Mouse (Mus musculus): ENCODE measurements around the gene 6030468B19Rik. TPM values are rescaled to one million over a fixed set of nuclear protein-coding genes. Genes with fewer than 3 reads are reported as not detected.
"Not testable (repeated sequence)": the region's sequence is repeated elsewhere in the genome, so short reads cannot be mapped to it uniquely, and the experiment has no call there.

The 6030468B19Rik gene
- polyA plus RNA-seq, 1 experiment from 2014 or later: 2.2 TPM

GRCm38 (mm10) chr11:117828149-117828887, 30.9 kb downstream of the 6030468B19Rik start:
- Histone ChIP-seq H3K4me1 (peaks cover 66% of the 10 kb centered on the region), H3K27ac (replicated peaks) (0 out of 2 replicates have a peak overlapping the region, but pooled peaks have one; percentile 35), H3K36me3 (peaks cover 10% of the 10 kb centered on the region), H3K4me3 (no peak overlapping the region), H3K9me3 (replicated peaks) (no peaks in the 10 kb centered on the region), H3K27me3 (ENCODE audit: low read depth, poor library complexity, severe bottlenecking) (no peaks in the 10 kb centered on the region)
- no peak for DNase-seq (ENCODE audit: low spot score)
- WGBS: 90% methylated on average over 18 of the region's 18 CpGs

GRCm38 (mm10) chr11:117828888-117829604, 31.6 kb downstream of the 6030468B19Rik start:
- Histone ChIP-seq H3K9me3 (replicated peaks) (no peaks in the 10 kb centered on the region), H3K4me1 (peaks cover 60% of the 10 kb centered on the region), H3K27me3 (ENCODE audit: low read depth, poor library complexity, severe bottlenecking) (no peaks in the 10 kb centered on the region), H3K36me3 (peaks cover 2% of the 10 kb centered on the region), H3K27ac (replicated peaks) (peak overlapping the region; percentile 35; the same call in 1 of the 2 replicates), H3K4me3 (no peak overlapping the region)
- DNase-seq (ENCODE audit: low spot score): no peak
- 59% methylated on average over 9 of the region's 9 CpGs for WGBS

DNA sequence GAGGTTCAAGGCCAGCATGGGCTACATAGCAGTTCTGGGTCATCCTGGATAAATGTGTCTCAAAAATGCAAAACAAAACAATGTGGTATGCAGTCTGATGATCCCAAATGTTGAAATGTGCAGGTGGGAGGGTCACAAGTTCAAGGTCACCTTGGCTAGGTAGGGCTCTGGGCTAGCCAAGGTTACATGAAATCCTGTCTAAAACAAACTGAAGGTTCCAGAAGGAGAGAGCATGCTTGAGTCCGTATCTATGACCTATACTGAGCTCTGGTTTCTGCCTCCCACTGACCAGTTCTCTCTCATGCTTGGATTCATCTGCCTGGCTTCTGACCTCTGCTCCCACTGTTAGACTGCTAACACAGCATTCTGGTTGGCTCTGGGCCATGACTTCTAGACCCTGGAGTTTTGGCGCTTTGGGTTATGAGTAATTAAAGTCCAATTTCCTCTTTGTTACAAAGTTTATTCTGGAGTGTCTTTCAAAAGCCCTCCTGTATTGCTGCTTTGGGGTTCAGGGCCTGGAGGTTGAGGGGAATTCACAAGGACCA, 32.3 kb downstream of the 6030468B19Rik start:
- Histone ChIP-seq H3K27me3 (ENCODE audit: low read depth, poor library complexity, severe bottlenecking) (no peaks in the 10 kb centered on the region), H3K27ac (replicated peaks) (no peak overlapping the region), H3K4me1 (peaks cover 53% of the 10 kb centered on the region), H3K4me3 (no peak overlapping the region), H3K36me3 (no peaks in the 10 kb centered on the region), H3K9me3 (replicated peaks) (no peaks in the 10 kb centered on the region)
- 85% methylated on average over 2 of the region's 2 CpGs for WGBS
- DNase-seq (ENCODE audit: low spot score): no peak

DNA sequence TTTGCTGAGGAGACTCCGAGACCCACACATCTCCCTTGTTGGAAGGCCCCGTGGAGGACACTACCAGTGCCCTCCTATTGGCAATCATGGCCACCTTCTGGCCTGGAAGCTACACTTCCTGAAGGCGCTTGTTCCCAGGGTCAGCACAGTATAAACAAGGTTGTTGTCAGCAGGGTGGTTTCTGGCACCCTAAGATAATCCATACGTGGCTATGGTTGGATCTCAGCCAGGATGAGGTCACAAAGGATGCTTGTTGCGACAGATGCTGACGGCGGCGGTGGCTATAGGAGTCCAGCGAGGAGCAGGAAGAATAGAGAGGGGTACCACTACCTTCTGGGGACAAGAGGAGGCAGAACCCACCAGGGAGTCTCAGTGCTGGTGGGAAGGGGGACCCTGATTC, 32.9 kb downstream of the 6030468B19Rik start:
- Histone ChIP-seq H3K36me3 (no peaks in the 10 kb centered on the region), H3K4me3 (no peak overlapping the region), H3K27ac (replicated peaks) (no peak overlapping the region), H3K9me3 (replicated peaks) (no peaks in the 10 kb centered on the region), H3K4me1 (peaks cover 47% of the 10 kb centered on the region), H3K27me3 (ENCODE audit: low read depth, poor library complexity, severe bottlenecking) (no peaks in the 10 kb centered on the region)
- no peak for DNase-seq (ENCODE audit: low spot score)
- 87% methylated on average over 9 of the region's 9 CpGs for WGBS

DNA sequence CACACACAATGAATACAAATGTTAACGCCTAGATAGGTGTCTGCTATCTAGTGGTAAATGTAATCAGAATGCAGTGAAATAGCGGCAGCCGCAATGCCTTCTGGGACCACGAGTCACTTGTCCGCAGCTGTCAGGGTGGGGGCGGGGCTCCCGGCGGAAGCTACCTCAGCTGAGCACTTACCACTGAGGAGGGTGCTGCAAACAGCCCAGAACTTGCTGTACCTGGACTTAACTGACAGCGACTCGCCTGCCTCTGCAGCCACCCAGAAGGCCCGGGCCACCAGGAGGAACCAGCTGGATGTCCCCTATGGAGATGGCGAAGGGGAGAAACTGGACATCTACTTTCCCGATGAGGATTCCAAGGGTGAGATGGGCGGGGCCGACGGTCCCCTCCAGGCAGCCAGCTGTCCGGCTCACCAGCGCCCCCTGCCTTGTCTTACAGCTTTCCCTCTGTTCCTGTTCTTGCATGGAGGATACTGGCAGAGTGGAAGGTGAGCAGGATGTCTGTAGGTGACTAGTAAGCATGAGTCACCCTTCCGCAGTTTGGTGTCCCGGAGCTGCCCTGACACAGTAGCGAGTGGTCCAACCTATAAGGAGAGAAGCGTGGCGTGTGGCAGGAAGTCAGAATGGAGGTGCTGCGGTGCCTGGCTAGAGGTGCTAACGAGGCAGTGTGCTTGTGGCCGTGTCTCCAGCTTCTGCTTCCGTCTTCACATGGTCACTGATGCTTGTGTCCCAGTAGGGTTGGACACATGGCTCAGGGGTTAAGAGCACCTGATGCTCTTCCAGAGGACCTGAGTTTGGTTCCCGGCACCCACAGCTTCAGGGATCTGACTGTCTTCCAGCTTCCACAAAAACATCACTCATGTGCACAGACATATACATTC, 34.9 kb downstream of the 6030468B19Rik start:
- peak overlapping the region; percentile 54 for H3K4me3 ChIP-seq
- H3K27me3 ChIP-seq (ENCODE audit: low read depth, poor library complexity, severe bottlenecking): no peaks in the 10 kb centered on the region
- peak overlapping the region; percentile 72 for H3K27ac ChIP-seq (replicated peaks)
- peak; percentile 86 for DNase-seq (ENCODE audit: low spot score)
- WGBS: 16% methylated on average over 28 of the region's 28 CpGs
- H3K9me3 ChIP-seq (replicated peaks): no peaks in the 10 kb centered on the region
- H3K4me1 ChIP-seq: peaks cover 32% of the 10 kb centered on the region
- H3K36me3 ChIP-seq: no peaks in the 10 kb centered on the region

- H3K27me3 ChIP-seq (ENCODE audit: low read depth, poor library complexity, severe bottlenecking); DNase-seq (ENCODE audit: low spot score); H3K36me3 ChIP-seq; H3K9me3 ChIP-seq (replicated peaks); H3K27ac ChIP-seq (replicated peaks); H3K4me3 ChIP-seq: not testable (repeated sequence)
- H3K4me1 ChIP-seq: peaks cover 25% of the 10 kb centered on the region
- WGBS: 77% methylated on average over 6 of the region's 6 CpGs
Observed at GRCm38 (mm10) chr11:117833509-117833908, 36.0 kb downstream of the 6030468B19Rik start.

DNA sequence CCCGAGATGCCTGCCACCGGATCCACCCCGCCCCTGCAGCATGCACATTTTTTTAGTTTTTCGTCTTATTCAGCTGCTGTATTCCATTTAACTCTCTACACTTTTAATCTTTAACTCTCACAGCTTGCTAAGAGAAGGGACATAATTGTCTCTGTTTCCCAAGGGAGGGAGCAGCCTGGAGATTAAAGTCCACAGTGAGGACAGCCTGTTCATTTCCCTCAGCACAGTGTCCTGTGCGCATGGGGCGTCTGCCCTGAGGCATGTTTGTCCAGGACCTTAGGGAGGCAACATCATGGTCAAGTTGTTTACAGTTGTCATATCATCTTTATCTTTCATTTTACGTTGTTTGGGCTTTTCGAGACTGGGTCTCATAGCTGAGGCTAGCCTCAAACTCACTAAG, 36.6 kb downstream of the 6030468B19Rik start:
- no peak overlapping the region for H3K4me3 ChIP-seq
- no peak for DNase-seq (ENCODE audit: low spot score)
- WGBS: 97% methylated on average over 8 of the region's 8 CpGs
- no peaks in the 10 kb centered on the region for H3K27me3 ChIP-seq (ENCODE audit: low read depth, poor library complexity, severe bottlenecking)
- no peak overlapping the region for H3K27ac ChIP-seq (replicated peaks)
- no peaks in the 10 kb centered on the region for H3K36me3 ChIP-seq
- no peaks in the 10 kb centered on the region for H3K9me3 ChIP-seq (replicated peaks)
- H3K4me1 ChIP-seq: peaks cover 20% of the 10 kb centered on the region

GRCm38 (mm10) chr11:117836306-117836705, 38.8 kb downstream of the 6030468B19Rik start:
- H3K36me3 ChIP-seq: no peaks in the 10 kb centered on the region
- no peak overlapping the region for H3K27ac ChIP-seq (replicated peaks)
- 29% methylated on average over 13 of the region's 13 CpGs for WGBS
- H3K4me3 ChIP-seq: peak overlapping the region; percentile 26; the same call in 1 of the 2 replicates
- H3K27me3 ChIP-seq (ENCODE audit: low read depth, poor library complexity, severe bottlenecking): no peaks in the 10 kb centered on the region
- H3K9me3 ChIP-seq (replicated peaks): no peaks in the 10 kb centered on the region
- peaks cover 17% of the 10 kb centered on the region for H3K4me1 ChIP-seq
- DNase-seq (ENCODE audit: low spot score): no peak

- Histone ChIP-seq H3K9me3 (replicated peaks) (no peaks in the 10 kb centered on the region), H3K4me3 (no peak overlapping the region), H3K4me1 (peaks cover 4% of the 10 kb centered on the region; the same call in 1 of the 2 replicates), H3K27me3 (ENCODE audit: low read depth, poor library complexity, severe bottlenecking) (no peaks in the 10 kb centered on the region), H3K27ac (replicated peaks) (no peak overlapping the region), H3K36me3 (no peaks in the 10 kb centered on the region)
- DNase-seq (ENCODE audit: low spot score): no peak
- WGBS: 78% methylated on average over 2 of the region's 2 CpGs
Observed at GRCm38 (mm10) chr11:117838572-117838971, 41.1 kb downstream of the 6030468B19Rik start.

DNA sequence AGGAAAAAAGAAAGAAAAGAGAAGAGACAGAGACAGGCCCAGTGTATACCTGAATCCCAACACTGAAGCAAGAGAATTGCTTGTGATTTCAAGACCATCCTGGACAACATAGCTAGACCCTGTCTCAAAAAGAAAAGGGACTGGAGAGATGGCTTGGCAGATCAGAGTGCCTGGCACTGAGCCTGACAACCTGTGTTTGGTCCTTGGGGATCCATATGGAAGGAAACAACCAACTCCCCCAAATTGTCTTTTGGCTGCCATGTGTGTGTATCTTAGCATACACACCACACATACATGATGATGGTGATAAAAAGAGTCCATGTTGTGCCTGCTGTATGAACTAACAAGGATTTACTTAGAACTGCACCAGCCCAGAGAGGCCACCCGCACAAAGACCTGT, 41.6 kb downstream of the 6030468B19Rik start:
- no peaks in the 10 kb centered on the region for H3K36me3 ChIP-seq
- no peak overlapping the region for H3K4me3 ChIP-seq
- H3K9me3 ChIP-seq (replicated peaks): no peaks in the 10 kb centered on the region
- no peak for DNase-seq (ENCODE audit: low spot score)
- 86% methylated on average over 1 of the region's 1 CpGs for WGBS
- H3K4me1 ChIP-seq: peaks cover 4% of the 10 kb centered on the region; the same call in 1 of the 2 replicates
- H3K27me3 ChIP-seq (ENCODE audit: low read depth, poor library complexity, severe bottlenecking): no peaks in the 10 kb centered on the region
- no peak overlapping the region for H3K27ac ChIP-seq (replicated peaks)

- no peaks in the 10 kb centered on the region for H3K27me3 ChIP-seq (ENCODE audit: low read depth, poor library complexity, severe bottlenecking)
- no peak for DNase-seq (ENCODE audit: low spot score)
- peaks cover 4% of the 10 kb centered on the region; the same call in 1 of the 2 replicates for H3K4me1 ChIP-seq
- H3K4me3 ChIP-seq: no peak overlapping the region
- H3K9me3 ChIP-seq (replicated peaks): no peaks in the 10 kb centered on the region
- H3K27ac ChIP-seq (replicated peaks): no peak overlapping the region
- 67% methylated on average over 1 of the region's 1 CpGs for WGBS
- no peaks in the 10 kb centered on the region for H3K36me3 ChIP-seq
Observed at GRCm38 (mm10) chr11:117840910-117841309, 43.5 kb downstream of the 6030468B19Rik start.

DNA sequence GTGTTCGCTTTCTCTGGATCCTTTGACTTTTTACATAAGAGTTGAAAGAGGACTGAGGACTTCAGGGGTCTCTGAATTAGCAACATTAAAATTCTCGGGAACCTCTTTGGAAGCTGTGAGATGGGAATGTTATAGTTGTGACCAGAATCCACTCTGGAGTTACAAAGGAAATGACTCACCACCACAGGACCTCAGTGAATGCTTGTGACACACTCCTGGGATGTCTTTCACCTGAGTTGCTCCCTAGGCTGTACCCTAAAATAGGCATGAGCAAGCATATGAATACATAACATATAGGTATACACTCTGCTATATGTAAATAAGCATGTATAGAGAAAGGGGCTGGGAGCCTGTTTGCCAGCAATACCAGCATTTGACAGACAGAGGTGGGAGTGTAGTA, 46.0 kb downstream of the 6030468B19Rik start:
- H3K36me3 ChIP-seq: no peaks in the 10 kb centered on the region
- no peak for DNase-seq (ENCODE audit: low spot score)
- WGBS: 91% methylated on average over 2 of the region's 2 CpGs
- H3K27ac ChIP-seq (replicated peaks): no peak overlapping the region
- H3K27me3 ChIP-seq (ENCODE audit: low read depth, poor library complexity, severe bottlenecking): no peaks in the 10 kb centered on the region
- H3K4me3 ChIP-seq: no peak overlapping the region
- H3K4me1 ChIP-seq: peaks cover 9% of the 10 kb centered on the region
- H3K9me3 ChIP-seq (replicated peaks): no peaks in the 10 kb centered on the region

Measured in midbrain, embryonic 10.5 days (tissue).